Mouse (Mus musculus) stomach, embryonic 16.5 days (tissue): Measurements from ENCODE around the gene Adamtsl1. TPM values are rescaled to one million over a fixed set of nuclear protein-coding genes. Genes with fewer than 3 reads are reported as not detected.

Experiments
- ATAC-seq: fragments of 200-750 bp; cut with Nextera tagmentation; 2 replicates; pipeline ENCODE4 v1.8.0; 2017; ENCODE audit warnings: moderate number of reproducible peaks, moderate TSS enrichment; ENCODE audit not compliant: insufficient read depth, low FRiP score
- H3K27ac ChIP-seq: fragments of 300-500 bp; sonication (generic); 2 replicates; pipeline ENCODE4 v1.5.1; 2014; ENCODE audit warnings: low read length
- H3K27me3 ChIP-seq: fragments of 300-500 bp; sonication (generic); 2 replicates; pipeline ENCODE4 v1.6.1; 2014; ENCODE audit warnings: low read length, control low read depth, mixed read lengths; ENCODE audit not compliant: control insufficient read depth, insufficient read depth
- H3K36me3 ChIP-seq: fragments of 300-500 bp; sonication (generic); 2 replicates; pipeline ENCODE4 v1.6.1; 2014; ENCODE audit warnings: low read length; ENCODE audit not compliant: control insufficient read depth, insufficient read depth
- H3K4me1 ChIP-seq: fragments of 300-500 bp; sonication (generic); 2 replicates; pipeline ENCODE4 v1.6.1; 2014; ENCODE audit warnings: low read length, control low read depth, mixed read lengths; ENCODE audit not compliant: control insufficient read depth, insufficient read depth
- H3K4me2 ChIP-seq: fragments of 300-500 bp; sonication (generic); 2 replicates; pipeline ENCODE4 v1.6.1; 2014; ENCODE audit warnings: low read depth, low read length, mixed read lengths
- H3K4me3 ChIP-seq: fragments of 300-500 bp; sonication (generic); replicated peaks from 2 replicates; pipeline ENCODE4 v1.5.1; 2014; ENCODE audit warnings: mild to moderate bottlenecking, low read length
- H3K9ac ChIP-seq: fragments of 300-500 bp; sonication (generic); 2 replicates; pipeline ENCODE4 v1.6.1; 2014; ENCODE audit warnings: low read length
- H3K9me3 ChIP-seq: fragments of 300-500 bp; sonication (generic); replicated peaks from 2 replicates; pipeline ENCODE4 v1.6.1; 2016; ENCODE audit warnings: low read length, control low read depth; ENCODE audit not compliant: control insufficient read depth
- WGBS: fragments of 180-500 bp; shearing (Covaris S2); extraction: QIAGEN DNeasy Blood & Tissue Kit; methylation state at CpG from one replicate; pipeline ENCODE4 v1.1.7; 2014; 5-methylcytosine and 5-hydroxymethylcytosine counted together
- polyA plus RNA-seq: library from polyadenylated mRNA; unstranded; fragments of >200 nt; fragmentation: Nextera tagmentation; extraction: Ambion mirVana; gene quantifications from 2 replicates; pipeline ENCODE4 v1.2.1, GENCODE M21; 2015

Adamtsl1 gene
- polyA plus RNA-seq, 1 experiment from 2014 or later = 22.0 TPM

DNA sequence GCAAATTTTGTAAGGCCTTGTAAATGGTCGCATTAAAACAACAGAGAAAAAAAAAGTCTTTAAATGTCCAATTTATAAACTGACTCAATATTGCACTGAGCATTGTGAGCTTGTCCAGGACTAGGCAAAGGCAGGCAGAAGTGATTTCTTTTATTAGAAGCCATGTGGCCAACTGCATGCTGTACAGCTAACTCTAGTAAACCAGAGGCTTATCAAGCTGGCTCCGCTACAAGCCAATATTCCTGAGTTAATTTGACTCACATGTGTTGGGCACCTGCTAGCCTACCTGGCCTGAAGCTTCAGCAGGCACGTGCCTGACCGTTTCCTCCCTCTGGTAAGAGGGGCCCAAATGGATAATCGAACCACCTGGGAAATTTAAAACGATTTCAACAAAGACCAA, 881.7 kb downstream of the Adamtsl1 start:
- no peaks in the 10 kb centered on the region for H3K9me3 ChIP-seq
- WGBS = 80% methylated on average over 6 of the region's 6 CpGs

DNA sequence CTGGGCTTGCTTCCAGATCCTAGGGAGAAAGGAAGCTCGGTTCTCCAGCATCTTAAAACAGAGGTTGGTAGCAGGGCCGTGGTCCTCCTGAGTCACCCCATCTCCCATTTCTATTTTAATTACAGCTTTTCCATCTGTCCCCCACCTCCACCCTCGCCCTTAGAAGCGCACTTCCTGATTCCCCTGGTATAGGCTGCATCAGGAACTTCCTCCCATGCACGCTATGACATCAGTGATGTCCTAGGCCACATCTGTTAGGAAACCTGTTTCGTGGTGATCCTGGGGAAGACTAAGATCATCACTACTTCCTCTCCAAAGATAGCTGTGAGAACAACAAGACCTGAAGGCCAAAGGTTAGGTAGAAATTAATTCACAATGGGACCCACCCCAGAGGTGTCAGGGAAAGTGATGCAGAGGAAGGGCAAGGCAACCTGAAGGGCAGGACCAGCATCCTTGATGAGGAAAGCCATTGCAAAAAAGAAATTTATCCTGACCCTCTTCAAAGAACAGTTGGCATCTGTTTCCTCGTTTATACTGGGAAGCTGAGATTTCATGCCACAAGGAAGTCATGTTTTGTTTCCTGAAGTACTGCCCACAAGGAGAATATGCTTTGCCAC, 882.8 kb downstream of the Adamtsl1 start:
- no peaks in the 10 kb centered on the region for H3K9me3 ChIP-seq
- H3K27me3 ChIP-seq = no peaks in the 10 kb centered on the region
- 74% methylated on average over 7 of the region's 7 CpGs for WGBS
- ATAC-seq = peak; percentile 33; the same call in 1 of the 2 replicates
- H3K36me3 ChIP-seq = no peaks in the 10 kb centered on the region
- H3K4me1 ChIP-seq = no peaks in the 10 kb centered on the region
- H3K27ac ChIP-seq = no peak overlapping the region
- H3K9ac ChIP-seq = no peak overlapping the region
- no peak overlapping the region for H3K4me3 ChIP-seq
- no peak overlapping the region for H3K4me2 ChIP-seq

More for the DNA sequence above, 881.7 kb downstream of the Adamtsl1 start:
- no peak overlapping the region for H3K9ac ChIP-seq
- H3K27ac ChIP-seq = no peak overlapping the region
- H3K4me3 ChIP-seq = no peak overlapping the region
- H3K4me1 ChIP-seq = no peaks in the 10 kb centered on the region
- no peak overlapping the region for H3K4me2 ChIP-seq
- H3K36me3 ChIP-seq = no peaks in the 10 kb centered on the region
- H3K27me3 ChIP-seq = no peaks in the 10 kb centered on the region
- no peak for ATAC-seq

DNA sequence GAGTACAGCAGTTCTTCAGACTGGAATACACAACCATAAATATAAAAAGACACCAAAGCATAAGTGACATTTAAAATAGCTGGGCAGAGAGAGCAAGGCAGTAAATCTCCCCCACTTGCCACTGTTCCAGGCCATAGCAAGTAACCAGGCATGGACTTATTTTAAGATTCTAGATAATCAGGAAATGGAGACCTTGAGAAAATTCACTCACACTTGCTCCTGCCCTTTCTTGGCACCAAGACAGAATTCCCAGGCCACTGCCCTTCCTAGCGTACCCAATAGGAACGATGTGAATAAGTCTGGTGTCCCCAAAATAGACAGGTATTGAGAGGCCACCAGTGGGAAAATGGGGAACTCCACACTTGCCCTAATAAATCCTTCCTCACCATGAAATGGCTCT, 883.5 kb downstream of the Adamtsl1 start:
- ATAC-seq = no peak
- H3K27ac ChIP-seq = no peak overlapping the region
- 93% methylated on average over 2 of the region's 2 CpGs for WGBS

DNA sequence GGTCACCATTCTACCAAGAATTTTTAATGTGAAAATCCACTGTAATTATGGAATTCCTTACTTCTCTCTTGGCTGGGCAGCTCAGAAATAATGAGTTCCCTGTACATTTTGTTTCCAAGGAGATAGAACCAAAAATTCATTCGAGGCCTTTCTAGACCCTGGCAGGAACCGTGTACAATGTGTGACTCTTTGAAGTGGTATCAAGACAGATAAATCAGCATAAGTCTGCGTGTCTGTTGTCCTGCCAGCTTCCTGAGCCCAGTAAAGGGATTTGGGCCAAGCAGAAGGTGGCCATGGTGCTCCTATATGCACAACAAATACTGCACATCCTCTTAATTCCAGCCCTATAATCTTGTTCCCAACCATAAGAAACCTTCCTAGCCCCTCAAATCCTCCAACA, 887.1 kb downstream of the Adamtsl1 start:
- WGBS = 59% methylated on average over 3 of the region's 3 CpGs

More for the DNA sequence above, 883.5 kb downstream of the Adamtsl1 start:
- Histone ChIP-seq H3K4me1 (no peaks in the 10 kb centered on the region), H3K4me3 (no peak overlapping the region), H3K4me2 (no peak overlapping the region), H3K27me3 (no peaks in the 10 kb centered on the region), H3K9ac (no peak overlapping the region), H3K9me3 (no peaks in the 10 kb centered on the region), H3K36me3 (no peaks in the 10 kb centered on the region)

DNA sequence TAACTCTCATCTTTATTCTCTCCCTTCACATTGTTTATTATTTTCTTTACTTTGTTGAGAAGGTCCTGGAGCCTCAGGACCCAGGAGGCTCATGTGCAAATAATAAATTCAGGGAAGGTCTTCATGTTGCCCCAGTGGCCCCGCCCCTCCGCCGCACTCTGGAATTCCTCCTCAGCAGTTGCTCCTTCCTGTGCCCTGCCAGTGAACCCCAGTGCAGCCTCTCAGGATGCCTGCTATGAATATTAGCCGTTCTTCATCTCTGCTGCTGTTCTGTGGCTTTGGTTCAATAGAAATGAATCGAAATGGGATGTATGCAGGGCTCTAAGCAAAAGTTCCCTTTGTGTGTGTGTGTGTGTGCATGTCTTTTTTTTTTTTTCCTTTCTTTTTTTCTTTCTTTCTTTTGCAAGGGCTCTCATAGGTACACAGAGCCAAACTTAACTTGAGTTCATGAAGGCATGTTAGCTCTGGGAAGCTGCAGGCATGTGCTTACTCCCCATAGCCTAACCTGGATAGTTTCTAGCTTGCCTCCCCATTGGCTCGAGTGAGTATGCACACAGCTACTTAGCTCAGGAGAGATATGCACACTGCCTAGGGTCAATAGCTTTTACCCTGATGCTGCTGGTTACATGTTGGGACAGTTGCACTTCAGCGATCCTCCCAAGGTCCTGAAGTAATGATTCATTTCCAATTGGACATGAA, 892.7 kb downstream of the Adamtsl1 start:
- Histone ChIP-seq H3K9me3 (no peaks in the 10 kb centered on the region), H3K4me2 (no peak overlapping the region), H3K36me3 (no peaks in the 10 kb centered on the region), H3K4me3 (no peak overlapping the region), H3K9ac (no peak overlapping the region), H3K4me1 (peaks cover 12% of the 10 kb centered on the region; the same call in 1 of the 2 replicates), H3K27me3 (no peaks in the 10 kb centered on the region), H3K27ac (peak overlapping the region; percentile 21; the same call in 1 of the 2 replicates)
- 33% methylated on average over 7 of the region's 7 CpGs for WGBS
- ATAC-seq = no peak

More for the DNA sequence above, 887.1 kb downstream of the Adamtsl1 start:
- Histone ChIP-seq H3K4me1 (no peaks in the 10 kb centered on the region), H3K9me3 (no peaks in the 10 kb centered on the region), H3K9ac (no peak overlapping the region), H3K36me3 (no peaks in the 10 kb centered on the region), H3K27me3 (no peaks in the 10 kb centered on the region), H3K4me3 (no peak overlapping the region), H3K4me2 (no peak overlapping the region), H3K27ac (no peak overlapping the region)
- no peak for ATAC-seq

DNA sequence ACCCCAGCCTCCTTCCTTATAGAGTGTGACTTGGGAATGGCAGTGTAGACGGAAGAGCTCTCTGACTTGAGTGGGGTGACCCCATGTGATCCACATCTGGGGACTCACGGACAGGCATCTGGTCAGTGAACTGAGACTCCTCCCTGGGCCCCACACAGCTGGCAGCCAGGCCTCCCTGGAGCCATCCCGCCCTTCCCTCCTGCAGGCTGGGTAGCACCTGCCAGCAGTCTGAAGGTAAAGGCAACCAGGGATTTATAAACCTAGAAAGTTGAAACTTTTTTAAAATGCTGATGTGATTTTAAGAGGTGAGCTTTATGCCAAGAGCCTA, 893.2 kb downstream of the Adamtsl1 start:
- Histone ChIP-seq H3K4me2 (no peak overlapping the region), H3K9ac (no peak overlapping the region), H3K4me3 (no peak overlapping the region), H3K4me1 (peaks cover 12% of the 10 kb centered on the region; the same call in 1 of the 2 replicates), H3K36me3 (no peaks in the 10 kb centered on the region), H3K27me3 (no peaks in the 10 kb centered on the region), H3K9me3 (no peaks in the 10 kb centered on the region), H3K27ac (no peak overlapping the region; the same call in 1 of the 2 replicates)
- ATAC-seq = no peak
- 69% methylated on average over 3 of the region's 3 CpGs for WGBS

DNA sequence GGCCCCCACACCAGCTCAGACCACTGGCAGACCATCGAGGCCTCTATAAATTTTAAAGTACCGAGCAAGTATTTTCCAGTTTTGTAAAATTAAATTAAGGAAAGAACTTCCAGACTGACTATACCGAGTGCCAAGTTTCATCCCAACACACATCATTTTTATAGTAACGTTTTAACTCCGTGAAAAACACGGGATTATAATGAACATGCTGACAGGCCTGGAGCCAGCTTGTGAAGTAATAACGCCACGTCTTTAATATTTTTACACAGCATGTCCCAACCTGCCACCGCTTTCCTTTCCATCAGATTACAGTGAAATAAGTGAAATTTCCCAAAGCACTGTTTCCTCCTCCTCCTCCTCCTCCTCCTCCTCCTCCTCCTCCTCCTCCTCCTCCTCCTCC, 894.4 kb downstream of the Adamtsl1 start:
- Histone ChIP-seq H3K27ac (peak overlapping the region; percentile 29; the same call in 1 of the 2 replicates), H3K27me3 (no peaks in the 10 kb centered on the region), H3K9me3 (no peaks in the 10 kb centered on the region), H3K4me2 (no peak overlapping the region), H3K4me1 (peaks cover 12% of the 10 kb centered on the region; the same call in 1 of the 2 replicates), H3K9ac (no peak overlapping the region), H3K4me3 (no peak overlapping the region), H3K36me3 (no peaks in the 10 kb centered on the region)
- WGBS = 56% methylated on average over 9 of the region's 9 CpGs
- ATAC-seq = no peak

DNA sequence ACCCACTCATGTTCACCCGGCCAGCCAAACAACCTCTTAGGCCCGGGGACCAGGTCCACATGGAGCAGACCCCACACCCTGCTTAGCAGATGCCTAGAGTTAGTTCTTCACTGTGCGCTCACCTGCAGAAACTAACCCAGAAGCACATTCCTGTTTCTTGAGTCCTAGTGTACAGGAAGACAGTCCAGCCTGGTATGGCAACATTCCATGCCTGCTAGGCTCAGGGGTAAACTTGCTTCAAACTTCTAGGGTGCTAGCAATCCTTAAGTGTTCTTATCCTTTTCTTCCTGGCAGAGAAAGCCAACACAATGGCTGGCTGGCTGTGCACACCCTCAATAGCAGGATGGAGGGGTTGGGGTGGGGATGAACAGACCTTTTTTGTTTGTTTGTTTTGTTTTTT, 897.0 kb downstream of the Adamtsl1 start:
- H3K36me3 ChIP-seq = no peaks in the 10 kb centered on the region
- no peak overlapping the region for H3K27ac ChIP-seq
- no peak for ATAC-seq
- no peak overlapping the region for H3K9ac ChIP-seq
- H3K4me3 ChIP-seq = no peak overlapping the region
- H3K4me2 ChIP-seq = no peak overlapping the region
- WGBS = 82% methylated on average over 3 of the region's 3 CpGs
- peaks cover 12% of the 10 kb centered on the region; the same call in 1 of the 2 replicates for H3K4me1 ChIP-seq
- no peaks in the 10 kb centered on the region for H3K27me3 ChIP-seq
- no peaks in the 10 kb centered on the region for H3K9me3 ChIP-seq

DNA sequence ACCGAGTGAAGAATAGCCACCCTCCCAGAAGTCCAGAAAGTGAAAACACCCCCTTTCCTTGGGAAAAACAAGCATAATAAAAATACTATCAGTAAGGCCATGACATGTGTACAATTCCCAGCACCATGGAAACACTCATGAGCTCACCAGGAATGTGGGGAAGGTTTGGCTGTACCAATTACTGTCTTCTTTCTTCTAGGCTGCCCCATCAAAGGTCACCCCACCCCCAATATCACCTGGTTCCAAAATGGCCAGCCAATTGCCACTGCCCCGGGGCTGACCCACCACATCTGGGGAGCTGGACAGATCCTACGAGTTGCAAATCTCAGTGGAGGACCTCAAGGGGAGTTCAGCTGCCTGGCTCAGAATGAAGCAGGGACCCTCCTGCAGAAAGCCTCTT, 899.4 kb downstream of the Adamtsl1 start:
- no peaks in the 10 kb centered on the region for H3K27me3 ChIP-seq
- H3K9ac ChIP-seq = no peak overlapping the region
- H3K9me3 ChIP-seq = no peaks in the 10 kb centered on the region
- no peak overlapping the region for H3K4me3 ChIP-seq
- H3K4me1 ChIP-seq = no peaks in the 10 kb centered on the region
- H3K4me2 ChIP-seq = no peak overlapping the region
- no peaks in the 10 kb centered on the region for H3K36me3 ChIP-seq
- 55% methylated on average over 3 of the region's 3 CpGs for WGBS
- ATAC-seq = no peak
- H3K27ac ChIP-seq = no peak overlapping the region
